Mouse (Mus musculus) liver, embryonic 11.5 days (tissue): ENCODE results near the gene Phactr4. TPM values are rescaled to one million over a fixed set of nuclear protein-coding genes. Genes with fewer than 3 reads are reported as not detected.

Source experiments
- ATAC-seq: fragments of 200-750 bp; cut with Nextera tagmentation; replicated peaks from 2 replicates; pipeline ENCODE4 v1.8.0; 2017; ENCODE audit warnings: moderate number of reproducible peaks, mild to moderate bottlenecking, moderate TSS enrichment, moderate library complexity; ENCODE audit not compliant: low FRiP score
- DNase-seq: peaks from one replicate; pipeline ENCODE4 v3.0.0-alpha.2; 2017; ENCODE audit warnings: low spot score
- H3K27ac ChIP-seq: fragments of 300-500 bp; sonication (generic); 2 replicates; pipeline ENCODE4 v1.5.1; 2014; ENCODE audit warnings: mild to moderate bottlenecking, low read depth, low read length, control low read depth
- H3K27me3 ChIP-seq: fragments of 300-500 bp; sonication (generic); replicated peaks from 2 replicates; pipeline ENCODE4 v1.6.1; 2014; ENCODE audit warnings: low read length, mixed read lengths; ENCODE audit not compliant: control insufficient read depth, insufficient read depth
- H3K36me3 ChIP-seq: fragments of 300-500 bp; sonication (generic); 2 replicates; pipeline ENCODE4 v1.6.1; 2014; ENCODE audit warnings: mild to moderate bottlenecking, low read length, moderate library complexity, mixed read lengths; ENCODE audit not compliant: control insufficient read depth, insufficient read depth
- H3K4me1 ChIP-seq: fragments of 300-500 bp; sonication (generic); replicated peaks from 2 replicates; pipeline ENCODE4 v1.6.1; 2014; ENCODE audit warnings: low read length, mixed read lengths; ENCODE audit not compliant: control insufficient read depth, insufficient read depth
- H3K4me2 ChIP-seq: fragments of 300-500 bp; sonication (generic); 2 replicates; pipeline ENCODE4 v1.6.1; 2014; ENCODE audit warnings: mild to moderate bottlenecking, control low read depth, moderate library complexity
- H3K4me3 ChIP-seq: fragments of 300-500 bp; sonication (generic); 2 replicates; pipeline ENCODE4 v1.5.1; 2014; ENCODE audit warnings: low read depth, low read length, control low read depth
- H3K9ac ChIP-seq: fragments of 300-500 bp; sonication (generic); 2 replicates; pipeline ENCODE4 v1.6.1; 2014; ENCODE audit warnings: low read depth, low read length, control low read depth
- H3K9me3 ChIP-seq: fragments of 300-500 bp; sonication (generic); 2 replicates; pipeline ENCODE4 v1.6.1; 2016; ENCODE audit warnings: low read length, inconsistent platforms, mixed read lengths; ENCODE audit not compliant: control insufficient read depth
- WGBS: fragments of 180-500 bp; shearing (Covaris S2); extraction: QIAGEN DNeasy Blood & Tissue Kit; methylation state at CpG from one replicate; pipeline ENCODE4 v1.1.7; 2014; 5-methylcytosine and 5-hydroxymethylcytosine counted together
- polyA plus RNA-seq: library from polyadenylated mRNA; unstranded; fragments of >200 nt; fragmentation: Nextera tagmentation; extraction: Ambion mirVana; gene quantifications from 2 replicates; pipeline ENCODE4 v1.2.1, GENCODE M21; 2014

The Phactr4 gene
- polyA plus RNA-seq, 1 experiment from 2014 or later: 32.4 TPM

DNA sequence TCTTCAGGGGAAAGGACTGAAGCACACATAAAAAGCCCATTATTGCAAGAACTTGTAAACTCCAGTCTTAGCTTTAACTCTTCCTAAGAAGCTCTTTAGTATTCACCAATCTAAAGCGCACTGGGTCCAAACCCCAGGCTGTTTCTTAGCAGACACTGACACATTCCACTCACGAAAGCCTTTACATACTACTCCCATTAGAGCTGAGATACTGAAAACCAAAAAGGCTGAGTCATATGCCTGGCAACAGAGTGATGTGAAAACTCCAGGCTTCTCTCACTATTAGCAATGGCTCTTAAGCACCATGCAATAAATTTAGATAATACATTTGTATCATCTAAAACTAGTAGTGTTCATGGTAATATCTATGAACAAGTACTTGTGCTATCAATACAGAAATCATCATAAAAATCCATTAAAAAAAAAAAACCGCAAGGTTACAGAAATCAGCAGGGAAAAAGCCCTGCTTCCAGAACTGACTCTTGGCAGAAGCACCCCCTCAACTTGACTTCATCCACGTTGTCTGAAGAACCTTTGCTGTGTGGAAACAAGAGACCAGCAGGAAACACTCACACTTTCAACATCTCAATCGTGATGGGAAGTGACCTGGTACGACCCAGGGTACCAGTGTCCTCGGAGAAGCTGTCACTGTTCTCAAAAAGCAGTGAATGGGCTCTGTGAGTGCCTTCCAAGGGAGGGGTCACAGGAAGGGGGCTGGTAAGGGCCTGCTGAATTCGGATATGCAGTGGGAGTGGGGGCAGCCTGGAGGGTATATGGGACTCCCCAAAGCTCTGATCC lies 52.1 kb downstream of the Phactr4 start:
- H3K36me3 ChIP-seq: peaks cover 31% of the 10 kb centered on the region
- no peak for DNase-seq
- H3K9ac ChIP-seq: no peak overlapping the region
- 80% methylated on average over 8 of the region's 8 CpGs for WGBS
- no peak overlapping the region for H3K27ac ChIP-seq
- H3K9me3 ChIP-seq: no peaks in the 10 kb centered on the region
- H3K27me3 ChIP-seq: no peaks in the 10 kb centered on the region
- no peak overlapping the region for H3K4me2 ChIP-seq
- no peak overlapping the region for H3K4me3 ChIP-seq
- ATAC-seq: no peak
- no peaks in the 10 kb centered on the region for H3K4me1 ChIP-seq

GRCm38 (mm10) chr4:132367480-132368201 lies 54.6 kb downstream of the Phactr4 start:
- H3K36me3 ChIP-seq: peaks cover 37% of the 10 kb centered on the region
- no peaks in the 10 kb centered on the region for H3K4me1 ChIP-seq
- no peak for ATAC-seq
- H3K9ac ChIP-seq: no peak overlapping the region
- H3K27me3 ChIP-seq: no peaks in the 10 kb centered on the region
- H3K4me3 ChIP-seq: no peak overlapping the region
- H3K27ac ChIP-seq: no peak overlapping the region
- no peak for DNase-seq
- no peaks in the 10 kb centered on the region for H3K9me3 ChIP-seq
- H3K4me2 ChIP-seq: no peak overlapping the region
- 89% methylated on average over 18 of the region's 18 CpGs for WGBS

GRCm38 (mm10) chr4:132365450-132366060 lies 56.7 kb downstream of the Phactr4 start:
- Histone ChIP-seq H3K27me3 (no peaks in the 10 kb centered on the region), H3K9me3 (no peaks in the 10 kb centered on the region), H3K27ac (no peak overlapping the region), H3K36me3 (peaks cover 33% of the 10 kb centered on the region), H3K4me3 (no peak overlapping the region), H3K4me1 (no peaks in the 10 kb centered on the region), H3K4me2 (no peak overlapping the region), H3K9ac (no peak overlapping the region)
- no peak for DNase-seq
- 89% methylated on average over 13 of the region's 13 CpGs for WGBS
- ATAC-seq: no peak

- Histone ChIP-seq H3K4me1 (no peaks in the 10 kb centered on the region), H3K9ac (no peak overlapping the region), H3K27me3 (no peaks in the 10 kb centered on the region), H3K27ac (no peak overlapping the region), H3K4me2 (no peak overlapping the region), H3K9me3 (no peaks in the 10 kb centered on the region), H3K4me3 (no peak overlapping the region), H3K36me3 (peaks cover 30% of the 10 kb centered on the region)
- 95% methylated on average over 11 of the region's 11 CpGs for WGBS
- DNase-seq: no peak
- no peak for ATAC-seq
Measured at GRCm38 (mm10) chr4:132363487-132363886, 58.8 kb downstream of the Phactr4 start.

- ATAC-seq (no peak), DNase-seq (no peak)
- no peak overlapping the region for H3K27ac ChIP-seq
- 85% methylated on average over 4 of the region's 4 CpGs for WGBS
- H3K36me3 ChIP-seq: peaks cover 29% of the 10 kb centered on the region; the same call in 1 of the 2 replicates
- no peak overlapping the region for H3K9ac ChIP-seq
- H3K27me3 ChIP-seq: no peaks in the 10 kb centered on the region
- H3K4me2 ChIP-seq: no peak overlapping the region
- peaks cover 13% of the 10 kb centered on the region for H3K4me1 ChIP-seq
- H3K4me3 ChIP-seq: no peak overlapping the region
- H3K9me3 ChIP-seq: no peaks in the 10 kb centered on the region
Measured at GRCm38 (mm10) chr4:132359510-132359909, 62.8 kb downstream of the Phactr4 start.

GRCm38 (mm10) chr4:132356170-132356569 lies 66.1 kb downstream of the Phactr4 start:
- peak; percentile 84 for ATAC-seq
- peak; percentile 74 for DNase-seq
- Histone ChIP-seq H3K27ac (peak overlapping the region; percentile 45), H3K36me3 (peaks cover 31% of the 10 kb centered on the region), H3K27me3 (no peaks in the 10 kb centered on the region), H3K9ac (no peak overlapping the region), H3K9me3 (no peaks in the 10 kb centered on the region), H3K4me2 (peak overlapping the region; percentile 26; the same call in 1 of the 2 replicates), H3K4me1 (peaks cover 18% of the 10 kb centered on the region), H3K4me3 (0 out of 2 replicates have a peak overlapping the region, but pooled peaks have one; percentile 13)
- 36% methylated on average over 12 of the region's 12 CpGs for WGBS

- 81% methylated on average over 3 of the region's 3 CpGs for WGBS
- peaks cover 34% of the 10 kb centered on the region for H3K36me3 ChIP-seq
Measured at GRCm38 (mm10) chr4:132355403-132355802, 66.9 kb downstream of the Phactr4 start.

DNA sequence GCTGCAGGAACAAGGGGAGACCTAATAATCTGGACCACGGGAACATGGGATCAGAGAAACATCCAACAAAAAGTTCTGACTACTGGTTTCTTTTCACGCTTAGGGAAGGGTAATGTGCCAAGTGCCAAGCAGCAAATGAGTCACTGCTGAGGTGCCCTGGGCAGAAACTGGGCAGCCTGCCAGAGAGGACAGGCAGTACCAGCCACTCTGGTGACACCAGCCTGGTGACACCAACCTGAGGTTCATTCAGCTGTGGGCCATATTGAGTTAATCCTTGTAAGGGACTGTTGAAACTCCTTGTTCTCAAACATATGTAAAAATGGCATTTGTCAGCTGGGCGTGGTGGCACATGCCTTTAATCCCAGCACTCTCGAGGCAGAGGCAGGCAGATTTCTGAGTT lies 67.7 kb downstream of the Phactr4 start:
- ATAC-seq (no peak), DNase-seq (no peak)
- Histone ChIP-seq H3K9me3 (no peaks in the 10 kb centered on the region), H3K4me3 (peak overlapping the region; percentile 86; the same call in 1 of the 2 replicates), H3K27ac (peak overlapping the region; percentile 4; the same call in 1 of the 2 replicates), H3K27me3 (no peaks in the 10 kb centered on the region), H3K36me3 (peaks cover 32% of the 10 kb centered on the region), H3K9ac (no peak overlapping the region), H3K4me2 (no peak overlapping the region), H3K4me1 (peaks cover 18% of the 10 kb centered on the region)
- 89% methylated on average over 4 of the region's 4 CpGs for WGBS

More at GRCm38 (mm10) chr4:132355403-132355802, 66.9 kb downstream of the Phactr4 start:
- Histone ChIP-seq H3K27me3 (no peaks in the 10 kb centered on the region), H3K4me3 (no peak overlapping the region), H3K9me3 (no peaks in the 10 kb centered on the region), H3K4me1 (peaks cover 18% of the 10 kb centered on the region), H3K27ac (no peak overlapping the region), H3K4me2 (no peak overlapping the region), H3K9ac (no peak overlapping the region)
- ATAC-seq: no peak
- no peak for DNase-seq
